Mouse (Mus musculus) forebrain, embryonic 16.5 days (tissue): ENCODE data around the gene Hes1. TPM values are rescaled to one million over a fixed set of nuclear protein-coding genes. Genes with fewer than 3 reads are reported as not detected.

Source experiments
- ATAC-seq: fragments of 200-750 bp; cut with Nextera tagmentation; 2 replicates; pipeline ENCODE4 v1.8.0; 2017; ENCODE audit warnings: mild to moderate bottlenecking, moderate library complexity
- H3K27ac ChIP-seq: fragments of 300-500 bp; sonication (generic); 2 replicates; pipeline ENCODE4 v1.5.1; 2014; ENCODE audit warnings: low read length, control low read depth
- H3K27me3 ChIP-seq: fragments of 300-500 bp; sonication (generic); replicated peaks from 2 replicates; pipeline ENCODE4 v1.6.1; 2014; ENCODE audit warnings: low read length; ENCODE audit not compliant: control insufficient read depth, insufficient read depth
- H3K36me3 ChIP-seq: fragments of 300-500 bp; sonication (generic); 2 replicates; pipeline ENCODE4 v1.6.1; 2014; ENCODE audit not compliant: control insufficient read depth, insufficient read depth
- H3K4me1 ChIP-seq: fragments of 300-500 bp; sonication (generic); replicated peaks from 2 replicates; pipeline ENCODE4 v1.6.1; 2014; ENCODE audit warnings: low read length; ENCODE audit not compliant: control insufficient read depth, insufficient read depth
- H3K4me2 ChIP-seq: fragments of 300-500 bp; sonication (generic); 2 replicates; pipeline ENCODE4 v1.6.1; 2014; ENCODE audit warnings: mild to moderate bottlenecking, low read length, control low read depth
- H3K4me3 ChIP-seq: fragments of 300-500 bp; sonication (generic); replicated peaks from 2 replicates; pipeline ENCODE4 v1.5.1; 2014; ENCODE audit warnings: mild to moderate bottlenecking, low read length, control low read depth
- H3K9ac ChIP-seq: fragments of 300-500 bp; sonication (generic); replicated peaks from 2 replicates; pipeline ENCODE4 v1.6.1; 2014; ENCODE audit warnings: low read depth, low read length, control low read depth
- H3K9me3 ChIP-seq: fragments of 300-500 bp; sonication (generic); 2 replicates; pipeline ENCODE4 v1.6.1; 2016; ENCODE audit warnings: low read length; ENCODE audit not compliant: control insufficient read depth
- WGBS: fragments of 180-500 bp; shearing (Covaris S2); extraction: QIAGEN DNeasy Blood & Tissue Kit; methylation state at CpG from one replicate; pipeline ENCODE4 v1.1.7; 2014; 5-methylcytosine and 5-hydroxymethylcytosine counted together
- polyA plus RNA-seq: library from polyadenylated mRNA; unstranded; fragments of >200 nt; fragmentation: Nextera tagmentation; extraction: Ambion mirVana; gene quantifications from 2 replicates; pipeline ENCODE4 v1.2.1, GENCODE M21; 2015

Gene Hes1
- 9.6 and 14.5 TPM in 2 replicates for polyA plus RNA-seq

DNA sequence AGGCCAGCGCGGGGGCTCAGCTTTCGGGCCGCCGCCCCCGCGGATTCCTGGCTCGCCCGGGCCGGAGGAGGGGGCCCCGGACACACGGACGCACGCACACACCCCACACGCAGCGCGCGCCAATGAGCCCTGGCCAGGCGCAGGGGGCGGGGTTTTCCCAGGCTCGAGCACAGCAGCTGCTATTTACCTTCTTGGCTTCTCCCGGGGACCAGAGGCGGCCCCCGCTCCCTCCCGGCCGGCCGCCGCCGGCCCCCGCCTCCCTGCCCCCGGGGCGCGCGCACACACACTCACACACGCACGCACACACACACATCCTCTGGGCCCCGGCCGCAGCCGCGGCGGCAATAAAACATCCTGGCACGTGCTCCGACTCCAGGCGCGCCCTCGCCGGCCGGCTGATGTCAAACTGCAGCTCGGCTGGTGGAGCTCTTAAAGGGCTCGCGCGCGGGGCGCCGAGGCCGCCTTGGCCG is at the start of gene Hes1:
Hes1 (plus strand) TSS at position 401 of the 470 bp plus-strand sequence.
- under 1% methylated on average over 48 of the region's 57 CpGs for WGBS
- H3K9me3 ChIP-seq, result no peaks in the 10 kb centered on the region
- peak within 1 kb of the TSS; percentile 65 for H3K27ac ChIP-seq
- H3K9ac ChIP-seq, result peak within 1 kb of the TSS; percentile 71
- H3K27me3 ChIP-seq, result peaks cover 13% of the 10 kb centered on the region
- peak; percentile 71 for ATAC-seq
- H3K4me1 ChIP-seq, result peaks cover 63% of the 10 kb centered on the region
- H3K4me3 ChIP-seq, result peak within 1 kb of the TSS; percentile 66
- no peaks in the 10 kb centered on the region for H3K36me3 ChIP-seq
- H3K4me2 ChIP-seq, result peak within 1 kb of the TSS; percentile 99

DNA sequence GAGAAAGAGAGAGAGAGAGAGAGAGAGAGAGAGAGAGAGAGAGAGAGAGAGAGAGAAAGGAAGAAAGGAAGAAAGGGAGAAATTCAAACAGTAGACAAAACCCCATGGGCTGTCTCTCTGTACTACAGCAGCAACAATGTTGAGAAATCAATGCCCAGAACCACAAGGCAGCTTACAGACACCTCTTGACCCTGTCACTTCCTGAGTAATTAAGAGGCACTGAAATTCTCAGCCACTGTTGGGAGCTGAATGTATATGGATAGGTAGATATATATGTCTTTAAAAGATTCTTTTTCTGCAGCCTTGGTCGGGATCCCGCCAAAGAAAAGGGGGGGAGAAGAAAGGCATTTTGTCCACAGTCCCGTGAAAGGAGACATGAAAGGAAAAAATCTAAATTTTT is 48.1 kb upstream of the Hes1 start:
- Histone ChIP-seq H3K27ac (no peak overlapping the region), H3K4me1 (peaks cover 10% of the 10 kb centered on the region), H3K4me3 (no peak overlapping the region), H3K4me2 (no peak overlapping the region), H3K9ac (no peak overlapping the region), H3K36me3 (no peaks in the 10 kb centered on the region), H3K9me3 (0 out of 2 replicates have a peak, but pooled peaks cover 2% of the 10 kb centered on the region), H3K27me3 (peaks cover 9% of the 10 kb centered on the region)
- WGBS, result 42% methylated on average over 3 of the region's 3 CpGs
- no peak for ATAC-seq

DNA sequence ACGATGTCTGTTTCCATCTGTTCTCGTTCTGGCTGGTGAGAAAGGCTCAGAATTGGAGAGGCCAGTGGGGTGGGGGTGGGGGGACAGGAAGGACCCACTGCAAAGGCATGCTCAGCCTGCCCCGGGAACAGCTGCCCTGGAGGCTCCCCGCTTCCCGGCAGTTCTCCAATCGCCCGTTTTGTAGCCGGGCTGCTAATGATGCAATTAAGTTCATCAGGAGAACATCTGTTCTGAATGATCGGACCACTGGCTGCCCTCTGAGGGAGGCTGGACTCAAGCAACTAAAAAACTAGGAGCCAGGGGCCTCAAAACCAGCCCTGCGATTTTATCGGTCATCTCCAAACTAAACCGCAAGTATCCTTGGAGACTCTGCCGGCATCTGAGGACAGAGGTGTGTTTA is 44.1 kb upstream of the Hes1 start:
- Histone ChIP-seq H3K9me3 (no peaks in the 10 kb centered on the region), H3K4me2 (no peak overlapping the region), H3K4me3 (no peak overlapping the region), H3K27me3 (peaks cover 9% of the 10 kb centered on the region), H3K27ac (no peak overlapping the region), H3K9ac (no peak overlapping the region), H3K36me3 (no peaks in the 10 kb centered on the region), H3K4me1 (peaks cover 27% of the 10 kb centered on the region)
- 10% methylated on average over 13 of the region's 13 CpGs for WGBS
- ATAC-seq, result no peak

DNA sequence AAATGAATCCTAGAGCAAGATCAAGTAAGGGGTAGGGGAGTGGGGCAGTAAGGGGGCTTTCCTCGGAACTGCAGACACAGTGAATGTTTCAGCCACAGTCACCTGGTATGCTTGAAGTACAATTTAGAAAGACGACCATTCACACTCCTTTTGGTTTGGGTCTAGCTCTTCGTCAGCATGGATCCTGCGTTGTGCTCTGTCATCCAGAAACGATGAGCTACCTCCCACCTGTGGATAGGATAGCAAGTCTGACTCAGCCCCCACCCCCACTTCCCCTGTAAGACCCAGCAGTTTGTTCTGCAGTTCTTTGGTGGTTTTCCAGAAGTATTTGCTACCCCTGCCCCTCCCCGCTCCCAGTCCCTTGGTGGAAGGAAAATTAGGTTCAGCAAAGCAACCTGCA is 41.8 kb upstream of the Hes1 start:
- ATAC-seq, result no peak; the same call in 1 of the 2 replicates
- Histone ChIP-seq H3K27ac (no peak overlapping the region), H3K9me3 (no peaks in the 10 kb centered on the region), H3K4me3 (no peak overlapping the region), H3K27me3 (peaks cover 9% of the 10 kb centered on the region), H3K4me1 (peaks cover 27% of the 10 kb centered on the region), H3K9ac (no peak overlapping the region), H3K36me3 (no peaks in the 10 kb centered on the region), H3K4me2 (peak overlapping the region; percentile 34)
- 27% methylated on average over 6 of the region's 6 CpGs for WGBS

DNA sequence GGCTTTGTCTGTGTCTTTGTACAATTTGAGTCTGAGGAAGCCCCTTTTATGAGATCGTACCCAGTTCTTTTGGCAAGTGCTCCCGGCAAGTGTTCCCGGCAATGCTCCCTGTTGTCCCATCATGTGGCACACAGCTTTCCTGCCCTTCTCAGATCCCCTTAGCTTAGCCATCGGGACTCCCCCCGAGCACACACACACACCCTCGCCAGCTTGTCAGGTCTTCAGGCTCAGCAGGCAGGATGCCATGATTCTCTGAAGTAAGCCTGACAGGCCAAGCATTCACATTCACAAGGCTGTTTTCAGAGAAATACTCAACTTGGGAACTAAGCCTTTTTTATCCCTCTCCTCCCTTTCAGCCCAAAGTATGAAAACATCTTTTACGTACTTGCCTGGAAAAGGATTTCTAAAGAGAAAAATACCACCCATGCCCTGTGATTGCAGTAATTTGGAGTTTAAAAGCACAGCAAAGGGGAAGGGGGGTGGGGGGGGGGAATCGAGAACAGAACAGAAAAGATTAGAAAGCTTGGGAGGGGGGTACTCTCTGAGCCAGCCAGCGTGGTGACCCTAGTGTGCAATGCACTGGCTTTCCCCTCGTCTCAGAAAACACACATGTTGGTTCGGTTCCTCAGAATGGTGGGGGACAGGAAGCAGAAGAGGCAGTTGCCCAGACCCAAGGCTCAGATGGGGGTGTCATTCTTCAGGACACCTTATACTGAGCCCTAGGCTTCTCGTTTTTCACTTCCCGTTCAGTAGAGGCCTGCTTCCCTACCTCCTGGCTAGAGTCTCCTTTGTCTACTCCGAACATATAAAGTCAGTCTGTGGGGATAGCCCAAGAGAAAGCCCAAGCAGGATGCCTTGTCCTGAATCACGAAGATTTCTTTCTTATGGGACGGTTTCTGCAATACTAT is 41.0 kb upstream of the Hes1 start:
- H3K27ac ChIP-seq, result peak overlapping the region; percentile 20; the same call in 1 of the 2 replicates
- H3K9ac ChIP-seq, result no peak overlapping the region
- no peak overlapping the region for H3K4me3 ChIP-seq
- peak; percentile 89 for ATAC-seq
- H3K36me3 ChIP-seq, result no peaks in the 10 kb centered on the region
- 20% methylated on average over 16 of the region's 16 CpGs for WGBS
- no peaks in the 10 kb centered on the region for H3K9me3 ChIP-seq
- H3K4me2 ChIP-seq, result peak overlapping the region; percentile 34
- peaks cover 9% of the 10 kb centered on the region for H3K27me3 ChIP-seq
- H3K4me1 ChIP-seq, result peaks cover 27% of the 10 kb centered on the region

DNA sequence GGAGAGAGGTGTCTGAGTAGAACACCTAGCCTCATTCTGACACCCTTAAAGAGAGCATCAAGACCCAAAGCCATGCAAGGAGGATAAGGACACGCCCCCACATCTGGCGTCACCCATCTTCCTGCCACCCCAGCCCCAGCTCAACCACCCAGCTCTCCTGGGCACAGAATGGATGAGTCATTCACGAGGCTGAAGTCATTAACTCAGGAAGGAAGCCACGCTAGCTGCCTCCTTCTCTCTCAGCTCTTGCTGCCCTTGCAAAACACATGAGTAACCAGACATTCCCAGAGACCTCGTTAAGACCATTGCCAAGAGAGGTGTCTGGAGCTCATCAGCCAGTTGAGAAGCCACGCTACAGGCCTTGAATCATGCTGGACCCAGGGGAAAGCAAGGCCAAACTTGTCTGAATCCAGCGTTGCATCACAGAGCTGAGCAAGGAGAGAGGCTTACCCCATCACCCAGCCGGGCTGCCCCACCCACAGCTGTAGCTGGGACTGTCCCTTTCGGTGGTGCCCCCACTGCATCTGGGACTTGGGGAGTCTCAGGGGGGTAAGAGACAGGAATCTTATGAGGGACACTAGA is 39.4 kb upstream of the Hes1 start:
- ATAC-seq, result no peak
- peaks cover 25% of the 10 kb centered on the region for H3K4me1 ChIP-seq
- H3K4me2 ChIP-seq, result no peak overlapping the region
- no peak overlapping the region for H3K27ac ChIP-seq
- whole genome bisulfite sequencing, result 71% methylated on average over 9 of the region's 9 CpGs
- no peaks in the 10 kb centered on the region for H3K36me3 ChIP-seq
- no peaks in the 10 kb centered on the region for H3K9me3 ChIP-seq
- H3K4me3 ChIP-seq, result no peak overlapping the region
- peaks cover 5% of the 10 kb centered on the region; the same call in 1 of the 2 replicates for H3K27me3 ChIP-seq
- H3K9ac ChIP-seq, result no peak overlapping the region

DNA sequence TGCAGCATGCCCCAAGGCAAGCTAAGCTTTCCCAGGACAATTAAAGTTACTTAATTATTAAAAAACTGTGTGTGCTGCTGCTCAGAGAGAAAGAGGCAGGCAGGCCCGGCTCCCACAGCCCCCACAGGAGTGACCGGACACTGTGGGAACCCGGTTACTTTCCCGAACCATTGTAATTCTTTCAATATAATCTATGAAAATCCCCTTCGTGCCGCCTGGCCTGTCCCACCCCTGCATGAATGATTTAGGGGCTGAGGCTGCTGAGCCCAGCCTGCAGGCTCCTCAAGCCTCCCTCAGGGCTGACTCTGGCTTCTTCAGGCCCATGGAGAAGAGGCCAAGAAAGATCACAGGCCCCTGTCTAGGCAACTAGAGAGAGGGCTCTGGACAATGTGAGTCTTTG is 36.0 kb upstream of the Hes1 start:
- Histone ChIP-seq H3K27ac (no peak overlapping the region), H3K4me1 (peaks cover 8% of the 10 kb centered on the region), H3K4me3 (no peak overlapping the region), H3K9me3 (no peaks in the 10 kb centered on the region), H3K36me3 (no peaks in the 10 kb centered on the region), H3K27me3 (no peaks in the 10 kb centered on the region), H3K4me2 (no peak overlapping the region), H3K9ac (no peak overlapping the region)
- 11% methylated on average over 6 of the region's 6 CpGs for WGBS
- no peak for ATAC-seq

DNA sequence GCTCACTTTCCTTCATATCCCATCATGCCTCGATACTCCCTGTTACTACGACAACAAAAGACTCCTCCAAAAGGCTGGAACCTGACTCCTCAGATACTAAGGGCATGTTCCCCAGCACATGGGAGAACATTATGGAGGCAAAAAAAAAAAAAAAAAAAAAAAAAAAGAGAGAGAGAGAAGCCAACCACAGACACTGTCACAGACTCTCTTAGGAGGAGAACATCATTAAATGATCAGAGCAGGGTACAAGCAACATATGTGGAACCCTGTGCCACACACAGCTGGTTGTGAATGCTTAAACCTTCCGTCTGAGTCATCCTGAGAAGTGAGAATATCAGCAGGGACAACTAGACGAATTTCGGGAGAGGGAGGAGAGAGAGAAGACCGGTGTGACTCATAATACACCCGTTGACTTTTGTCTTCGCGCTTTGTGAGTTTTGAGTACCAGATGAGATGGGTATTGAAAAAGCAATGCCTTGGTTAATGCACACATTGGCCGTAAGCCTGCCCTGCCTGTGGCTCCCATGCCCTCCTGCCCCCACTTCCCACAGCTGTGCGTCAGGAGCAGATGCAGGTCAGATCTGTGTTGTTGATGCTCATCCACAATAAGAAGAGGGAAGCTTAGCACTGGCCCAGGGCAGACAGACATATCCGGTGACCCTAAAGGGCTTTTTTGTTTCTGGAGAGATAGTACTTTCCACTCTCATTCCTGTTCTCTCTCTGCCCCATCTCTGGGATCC is 34.8 kb upstream of the Hes1 start:
- no peaks in the 10 kb centered on the region for H3K9me3 ChIP-seq
- WGBS, result 72% methylated on average over 12 of the region's 12 CpGs

More for the DNA sequence above, 34.8 kb upstream of the Hes1 start:
- Histone ChIP-seq H3K4me2 (no peak overlapping the region), H3K36me3 (no peaks in the 10 kb centered on the region), H3K4me1 (peaks cover 2% of the 10 kb centered on the region; the same call in 1 of the 2 replicates), H3K27ac (no peak overlapping the region), H3K27me3 (no peaks in the 10 kb centered on the region), H3K9ac (no peak overlapping the region), H3K4me3 (no peak overlapping the region)
- no peak for ATAC-seq
